Mouse (Mus musculus) liver, postnatal 0 days (tissue): ENCODE results near the gene Gdf3. TPM values are rescaled to one million over a fixed set of nuclear protein-coding genes. Genes with fewer than 3 reads are reported as not detected.

Experiments used
- ATAC-seq: fragments of 200-750 bp; cut with Nextera tagmentation; 2 replicates; pipeline ENCODE4 v1.8.0; 2017; ENCODE audit warnings: mild to moderate bottlenecking, moderate library complexity
- DNase-seq: peaks from one replicate; pipeline ENCODE4 v3.0.0-alpha.2; 2016
- H3K27ac ChIP-seq: fragments of 300-500 bp; sonication (generic); 2 replicates; pipeline ENCODE4 v1.5.1; 2014; ENCODE audit warnings: antibody characterized with exemption, moderate library complexity, mild to moderate bottlenecking, low read depth
- H3K27me3 ChIP-seq: fragments of 300-500 bp; sonication (generic); 2 replicates; pipeline ENCODE4 v1.6.1; 2014; ENCODE audit warnings: low read length, control low read depth, mixed read lengths; ENCODE audit not compliant: insufficient read depth
- H3K36me3 ChIP-seq: fragments of 300-500 bp; sonication (generic); replicated peaks from 2 replicates; pipeline ENCODE4 v1.6.1; 2014; ENCODE audit warnings: mild to moderate bottlenecking, control low read depth, low read length, moderate library complexity, mixed read lengths; ENCODE audit not compliant: insufficient read depth
- H3K4me1 ChIP-seq: fragments of 300-500 bp; sonication (generic); 2 replicates; pipeline ENCODE4 v1.6.1; 2014; ENCODE audit warnings: antibody characterized with exemption, mild to moderate bottlenecking, control low read depth; ENCODE audit not compliant: insufficient read depth
- H3K4me2 ChIP-seq: fragments of 300-500 bp; sonication (generic); 2 replicates; pipeline ENCODE4 v1.6.1; 2014; ENCODE audit warnings: low read depth, mild to moderate bottlenecking, low read length, moderate library complexity, mixed read lengths
- H3K4me3 ChIP-seq: fragments of 300-500 bp; sonication (generic); 2 replicates; pipeline ENCODE4 v1.5.1; 2014; ENCODE audit warnings: low read depth, low read length
- H3K9ac ChIP-seq: fragments of 300-500 bp; sonication (generic); replicated peaks from 2 replicates; pipeline ENCODE4 v1.6.1; 2014; ENCODE audit warnings: mild to moderate bottlenecking, moderate library complexity
- H3K9me3 ChIP-seq: fragments of 300-500 bp; sonication (generic); 2 replicates; pipeline ENCODE4 v1.6.1; 2016; ENCODE audit warnings: mild to moderate bottlenecking, control low read depth, low read length, mixed read lengths
- CTCF ChIP-seq: sonication (generic); IDR thresholded peaks from 2 replicates; pipeline ENCODE4 v1.5.1; 2016; ENCODE audit warnings: antibody characterized with exemption, low read depth
- EP300 ChIP-seq: IDR thresholded peaks from 2 replicates; pipeline ENCODE4 v1.6.1; 2016; ENCODE audit warnings: antibody characterized with exemption, low read depth, mild to moderate bottlenecking
- WGBS: fragments of 180-500 bp; shearing (Covaris S2); extraction: QIAGEN DNeasy Blood & Tissue Kit; methylation state at CpG from one replicate; pipeline ENCODE4 v1.1.7; 2014; ENCODE audit not compliant: insufficient replicate concordance; 5-methylcytosine and 5-hydroxymethylcytosine counted together
- polyA plus RNA-seq: library from polyadenylated mRNA; unstranded; fragments of >200 nt; fragmentation: Nextera tagmentation; extraction: Ambion mirVana; gene quantifications from 2 replicates; pipeline ENCODE4 v1.2.1, GENCODE M21; 2015

Gene Gdf3
- polyA plus RNA-seq, 1 experiment from 2014 or later: 1.0 TPM

DNA sequence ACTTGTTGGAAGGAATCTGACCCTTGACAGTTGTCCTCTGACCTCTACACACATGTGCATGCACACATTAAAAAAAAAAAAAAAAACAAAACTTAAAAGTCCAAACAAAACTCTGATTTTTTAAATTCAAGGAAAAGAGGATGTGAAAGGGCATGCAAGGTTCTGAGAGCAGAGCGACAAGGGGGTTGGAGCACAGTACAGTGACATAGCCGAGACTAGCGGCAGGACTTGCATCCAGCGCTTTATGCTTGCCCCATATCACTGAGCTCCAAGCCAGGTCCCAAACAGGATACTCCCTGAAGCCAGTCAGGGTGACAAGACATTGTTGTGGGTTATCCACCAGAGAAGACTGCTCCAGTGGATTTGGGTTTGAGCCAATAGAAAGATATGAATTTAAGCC, 11.9 kb downstream of the Gdf3 start:
- Histone ChIP-seq H3K27me3 (no peaks in the 10 kb centered on the region), H3K4me3 (no peak overlapping the region), H3K36me3 (peaks cover 30% of the 10 kb centered on the region), H3K4me2 (peak overlapping the region; percentile 26; the same call in 1 of the 2 replicates), H3K27ac (peak overlapping the region; percentile 81), H3K9me3 (no peaks in the 10 kb centered on the region), H3K4me1 (peaks cover 23% of the 10 kb centered on the region), H3K9ac (no peak overlapping the region)
- WGBS: 71% methylated on average over 4 of the region's 4 CpGs
- ATAC-seq: no peak
- no peak for TF ChIP-seq EP300
- TF ChIP-seq CTCF: no peak
- no peak for DNase-seq

DNA sequence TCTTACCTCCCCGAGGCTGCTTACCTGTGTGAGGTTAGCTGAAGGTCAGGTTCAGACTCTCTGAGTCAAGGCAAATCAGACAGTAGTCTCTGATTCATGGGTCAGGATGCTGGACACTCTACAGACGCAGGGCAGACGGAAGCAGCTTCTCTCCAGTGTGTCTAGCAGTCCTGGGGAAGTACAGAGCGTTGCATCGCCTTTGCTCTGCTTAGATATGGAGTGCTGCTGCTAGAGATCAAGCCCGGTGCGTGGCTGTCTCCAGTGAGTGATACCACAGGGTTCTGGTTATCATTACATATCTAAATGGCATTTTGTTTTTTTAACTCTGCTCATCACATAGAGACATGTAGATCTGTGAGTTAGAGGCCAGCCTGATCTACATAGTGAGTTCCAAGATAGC, 13.3 kb downstream of the Gdf3 start:
- no peak overlapping the region for H3K27ac ChIP-seq
- H3K36me3 ChIP-seq: peaks cover 35% of the 10 kb centered on the region
- DNase-seq: no peak
- no peak overlapping the region for H3K4me2 ChIP-seq
- H3K4me3 ChIP-seq: no peak overlapping the region
- H3K9me3 ChIP-seq: no peaks in the 10 kb centered on the region
- 66% methylated on average over 7 of the region's 7 CpGs for WGBS
- peaks cover 20% of the 10 kb centered on the region for H3K4me1 ChIP-seq
- ATAC-seq: no peak
- no peak overlapping the region for H3K9ac ChIP-seq
- H3K27me3 ChIP-seq: no peaks in the 10 kb centered on the region
- TF ChIP-seq EP300 (no peak), CTCF (no peak)

DNA sequence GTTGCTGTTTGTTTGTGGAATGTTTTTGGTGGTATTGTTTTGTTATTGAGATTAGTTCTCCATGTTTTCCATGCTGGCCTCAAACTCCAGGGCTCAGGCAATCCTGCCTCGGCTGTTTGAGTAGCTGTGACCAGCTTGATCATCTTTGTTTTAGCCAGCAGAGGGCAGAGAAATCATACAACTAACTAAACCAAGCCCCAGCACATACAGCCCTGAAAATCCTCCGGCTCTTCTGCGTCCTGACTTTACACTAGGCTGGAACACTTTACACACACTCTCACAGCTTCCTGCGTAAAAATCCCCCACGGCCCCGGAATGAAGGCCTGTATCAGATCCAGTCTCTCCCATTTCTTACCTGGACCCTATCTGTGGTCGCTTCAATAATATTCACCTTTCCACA, 14.2 kb downstream of the Gdf3 start:
- no peak overlapping the region for H3K4me2 ChIP-seq
- peak; percentile 38; the same call in 1 of the 2 replicates for ATAC-seq
- no peak for TF ChIP-seq EP300
- peak; percentile 59 for TF ChIP-seq CTCF
- H3K27ac ChIP-seq: no peak overlapping the region
- no peaks in the 10 kb centered on the region for H3K9me3 ChIP-seq
- no peak overlapping the region for H3K9ac ChIP-seq
- H3K36me3 ChIP-seq: peaks cover 40% of the 10 kb centered on the region
- H3K4me1 ChIP-seq: peaks cover 20% of the 10 kb centered on the region
- WGBS: 40% methylated on average over 7 of the region's 7 CpGs
- H3K27me3 ChIP-seq: no peaks in the 10 kb centered on the region
- no peak for DNase-seq
- no peak overlapping the region for H3K4me3 ChIP-seq

DNA sequence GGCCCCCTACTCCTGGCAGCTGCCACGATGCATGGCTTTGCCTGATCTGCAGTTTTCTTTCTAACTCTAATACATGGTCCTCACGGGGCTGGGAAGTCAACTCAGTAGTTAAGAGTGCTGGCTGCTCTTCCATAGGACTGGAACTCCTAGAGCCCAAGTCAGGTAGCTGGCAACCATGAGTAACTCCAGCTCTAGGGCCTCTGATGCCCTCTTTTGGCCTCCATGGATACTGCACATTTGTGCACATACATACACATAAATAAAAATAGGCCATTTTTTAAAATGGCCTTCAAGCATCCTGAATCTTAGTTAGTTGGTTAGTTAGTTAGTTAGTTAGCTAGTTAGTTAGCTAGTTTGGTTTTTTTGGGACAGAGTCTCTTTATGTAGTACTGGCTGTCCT, 17.0 kb downstream of the Gdf3 start:
- Histone ChIP-seq H3K4me1 (peaks cover 3% of the 10 kb centered on the region; the same call in 1 of the 2 replicates), H3K4me2 (no peak overlapping the region), H3K27ac (no peak overlapping the region), H3K27me3 (no peaks in the 10 kb centered on the region), H3K4me3 (no peak overlapping the region), H3K9ac (no peak overlapping the region), H3K9me3 (no peaks in the 10 kb centered on the region), H3K36me3 (peaks cover 35% of the 10 kb centered on the region)
- TF ChIP-seq EP300 (no peak), CTCF (peak; percentile 35)
- 84% methylated on average over 2 of the region's 2 CpGs for WGBS
- ATAC-seq (no peak), DNase-seq (no peak)

GRCm38 (mm10) chr6:122591027-122591758, 18.7 kb downstream of the Gdf3 start:
- Histone ChIP-seq H3K4me1 (no peaks in the 10 kb centered on the region), H3K27me3 (no peaks in the 10 kb centered on the region), H3K4me2 (no peak overlapping the region), H3K27ac (no peak overlapping the region), H3K36me3 (peaks cover 31% of the 10 kb centered on the region), H3K9me3 (no peaks in the 10 kb centered on the region), H3K4me3 (no peak overlapping the region), H3K9ac (no peak overlapping the region)
- ATAC-seq (no peak), DNase-seq (no peak)
- no peak for TF ChIP-seq EP300
- no peak for TF ChIP-seq CTCF
- 79% methylated on average over 13 of the region's 13 CpGs for WGBS

- H3K36me3 ChIP-seq: peaks cover 22% of the 10 kb centered on the region
- H3K27ac ChIP-seq: no peak overlapping the region
- H3K4me1 ChIP-seq: no peaks in the 10 kb centered on the region
- 43% methylated on average over 1 of the region's 1 CpGs for WGBS
- H3K9me3 ChIP-seq: no peaks in the 10 kb centered on the region
- TF ChIP-seq CTCF (no peak), EP300 (no peak)
- no peak for DNase-seq
- H3K27me3 ChIP-seq: no peaks in the 10 kb centered on the region
- no peak overlapping the region for H3K9ac ChIP-seq
- H3K4me3 ChIP-seq: no peak overlapping the region
- no peak for ATAC-seq
- no peak overlapping the region for H3K4me2 ChIP-seq
Measured at GRCm38 (mm10) chr6:122579086-122579485, 30.8 kb downstream of the Gdf3 start.

DNA sequence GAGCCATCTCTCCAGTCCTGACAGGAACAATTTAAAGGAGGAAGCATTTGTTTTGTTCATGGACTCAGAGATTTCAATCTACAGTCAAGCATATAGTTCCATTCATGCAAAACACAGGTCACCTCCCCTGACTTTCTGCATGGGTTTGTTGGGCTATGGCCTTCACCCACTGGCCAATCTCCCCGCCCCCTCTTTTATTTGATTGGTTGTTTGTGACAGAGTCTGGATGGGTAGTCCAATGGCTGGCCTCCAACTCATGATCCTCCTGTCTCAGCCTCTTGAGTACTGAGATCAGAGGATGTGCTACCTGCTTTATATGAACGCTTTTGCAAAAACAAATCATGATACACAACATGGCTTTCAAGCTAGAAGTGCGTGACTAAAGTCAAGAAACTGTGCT, 32.9 kb downstream of the Gdf3 start:
- no peak for ATAC-seq
- H3K27ac ChIP-seq: no peak overlapping the region
- no peaks in the 10 kb centered on the region for H3K9me3 ChIP-seq
- H3K4me1 ChIP-seq: peaks cover 1% of the 10 kb centered on the region
- H3K9ac ChIP-seq: no peak overlapping the region
- H3K36me3 ChIP-seq: peaks cover 17% of the 10 kb centered on the region
- H3K4me2 ChIP-seq: no peak overlapping the region
- TF ChIP-seq CTCF (no peak), EP300 (no peak)
- no peaks in the 10 kb centered on the region for H3K27me3 ChIP-seq
- H3K4me3 ChIP-seq: no peak overlapping the region
- 84% methylated on average over 3 of the region's 3 CpGs for WGBS
- DNase-seq: no peak
